Mouse (Mus musculus): ENCODE measurements around the gene C130026I21Rik. TPM values are rescaled to one million over a fixed set of nuclear protein-coding genes. Genes with fewer than 3 reads are reported as not detected.
A peak's percentile ranks its signal among the peaks of the same experiment; 100 is the strongest.
"Not testable (repeated sequence)": the region's sequence is repeated elsewhere in the genome, so short reads cannot be mapped to it uniquely, and the experiment has no call there.

Gene C130026I21Rik
- polyA plus RNA-seq, 1 experiment from 2014 or later, result not detected

DNA sequence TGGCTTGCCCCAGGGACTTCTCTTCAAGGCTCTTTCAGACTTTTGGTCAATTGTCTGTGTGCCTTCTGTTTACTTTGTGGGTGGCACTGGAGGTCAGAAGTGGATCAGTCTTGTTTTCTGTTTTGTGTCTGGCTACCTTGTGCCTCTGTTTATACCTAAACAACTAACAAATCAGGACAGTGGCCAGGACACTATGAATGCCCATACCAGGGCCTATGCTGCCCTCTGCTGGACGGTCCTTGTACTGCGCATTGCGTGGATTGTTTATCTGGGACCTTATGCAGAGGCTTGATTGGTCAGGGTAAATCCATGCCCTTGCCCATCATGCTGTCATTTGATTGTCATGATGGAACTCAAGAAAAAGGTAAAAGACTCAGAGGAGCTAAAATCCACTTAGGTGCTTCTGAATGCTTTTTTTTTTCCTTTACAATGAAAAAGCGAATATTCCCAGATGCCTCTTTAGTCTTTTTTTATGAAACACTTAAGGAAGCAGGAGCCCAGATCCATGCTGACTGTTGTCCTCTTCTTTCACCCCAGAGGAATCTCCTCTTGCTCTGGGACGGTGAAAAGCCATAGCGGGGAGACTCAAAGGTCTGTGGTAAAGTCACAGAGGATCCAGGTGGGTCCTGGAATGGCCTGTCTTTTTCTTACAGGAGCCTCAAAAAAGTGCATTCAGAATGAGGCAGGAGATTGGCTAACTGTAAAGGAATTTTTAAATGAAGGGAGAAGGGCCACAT lies 155.5 kb downstream of the C130026I21Rik start:
- not testable (repeated sequence) for H3K4me1 ChIP-seq (ENCODE audit: control insufficient read depth, insufficient read depth, low read length); H3K36me3 ChIP-seq (ENCODE audit: control insufficient read depth, insufficient read depth, low read length); H3K4me2 ChIP-seq (ENCODE audit: low read depth, severe bottlenecking); ATAC-seq (ENCODE audit: insufficient number of reproducible peaks, low FRiP score, low TSS enrichment, low read depth); H3K27me3 ChIP-seq (ENCODE audit: control insufficient read depth, insufficient read depth, low read length); H3K27ac ChIP-seq (replicated peaks; ENCODE audit: low read depth, low read length); H3K4me3 ChIP-seq (ENCODE audit: low read depth, low read length); H3K9me3 ChIP-seq (ENCODE audit: control insufficient read depth, low read length); DNase-seq (ENCODE audit: low spot score); H3K9ac ChIP-seq (ENCODE audit: low read length)
- 54% methylated on average over 6 of the region's 6 CpGs for WGBS

DNA sequence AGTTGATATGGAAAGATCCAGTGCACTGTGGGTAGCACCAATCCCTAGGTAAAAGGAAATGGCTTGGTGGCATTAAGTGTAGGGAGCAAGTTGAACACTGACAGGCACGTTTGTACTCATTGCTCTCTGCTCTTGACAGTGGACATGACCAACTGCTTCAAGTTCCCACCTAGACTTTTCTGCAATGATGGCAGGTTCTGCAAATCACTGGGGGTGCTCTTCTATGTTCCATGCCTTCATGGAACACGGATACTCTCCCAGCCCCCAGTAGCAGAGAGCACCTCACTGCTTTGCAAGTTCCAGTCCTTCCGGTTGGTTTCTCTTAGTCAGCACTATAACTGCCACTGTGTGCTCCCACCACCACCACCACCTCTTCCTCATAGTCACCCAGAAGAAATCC lies 156.3 kb downstream of the C130026I21Rik start:
- not testable (repeated sequence) for H3K9ac ChIP-seq (ENCODE audit: low read length); H3K9me3 ChIP-seq (ENCODE audit: control insufficient read depth, low read length); H3K4me3 ChIP-seq (ENCODE audit: low read depth, low read length); H3K4me2 ChIP-seq (ENCODE audit: low read depth, severe bottlenecking); H3K27ac ChIP-seq (replicated peaks; ENCODE audit: low read depth, low read length); H3K36me3 ChIP-seq (ENCODE audit: control insufficient read depth, insufficient read depth, low read length); H3K4me1 ChIP-seq (ENCODE audit: control insufficient read depth, insufficient read depth, low read length); H3K27me3 ChIP-seq (ENCODE audit: control insufficient read depth, insufficient read depth, low read length); DNase-seq (ENCODE audit: low spot score)
- peak; percentile 39; the same call in 1 of the 2 replicates for ATAC-seq (ENCODE audit: insufficient number of reproducible peaks, low FRiP score, low TSS enrichment, low read depth)
- WGBS, result 84% methylated on average over 3 of the region's 3 CpGs

DNA sequence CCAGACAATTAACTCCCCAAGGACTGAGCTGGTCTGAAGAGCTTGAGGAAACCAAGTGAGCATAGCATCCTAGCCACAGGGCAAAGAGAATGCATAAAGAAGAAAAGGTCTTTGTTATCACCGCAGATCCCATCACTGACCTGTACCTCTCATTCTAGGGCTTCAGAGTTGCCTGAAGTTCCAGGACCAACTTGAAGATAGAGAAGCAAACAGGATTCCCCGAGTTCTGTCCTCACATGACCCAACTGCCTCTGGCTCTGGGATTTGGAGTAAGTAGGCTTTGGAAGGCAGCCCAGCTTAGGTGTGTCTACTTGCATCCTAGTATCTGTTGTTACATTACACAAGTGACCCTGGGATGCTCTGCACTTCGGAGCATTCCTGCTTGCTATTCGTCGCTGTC lies 157.5 kb downstream of the C130026I21Rik start:
- H3K9ac ChIP-seq (ENCODE audit: low read length); H3K4me1 ChIP-seq (ENCODE audit: control insufficient read depth, insufficient read depth, low read length); H3K36me3 ChIP-seq (ENCODE audit: control insufficient read depth, insufficient read depth, low read length); H3K4me3 ChIP-seq (ENCODE audit: low read depth, low read length); H3K27ac ChIP-seq (replicated peaks; ENCODE audit: low read depth, low read length); H3K9me3 ChIP-seq (ENCODE audit: control insufficient read depth, low read length); H3K4me2 ChIP-seq (ENCODE audit: low read depth, severe bottlenecking); ATAC-seq (ENCODE audit: insufficient number of reproducible peaks, low FRiP score, low TSS enrichment, low read depth); DNase-seq (ENCODE audit: low spot score); H3K27me3 ChIP-seq (ENCODE audit: control insufficient read depth, insufficient read depth, low read length): not testable (repeated sequence)
- 76% methylated on average over 2 of the region's 5 CpGs for whole genome bisulfite sequencing

DNA sequence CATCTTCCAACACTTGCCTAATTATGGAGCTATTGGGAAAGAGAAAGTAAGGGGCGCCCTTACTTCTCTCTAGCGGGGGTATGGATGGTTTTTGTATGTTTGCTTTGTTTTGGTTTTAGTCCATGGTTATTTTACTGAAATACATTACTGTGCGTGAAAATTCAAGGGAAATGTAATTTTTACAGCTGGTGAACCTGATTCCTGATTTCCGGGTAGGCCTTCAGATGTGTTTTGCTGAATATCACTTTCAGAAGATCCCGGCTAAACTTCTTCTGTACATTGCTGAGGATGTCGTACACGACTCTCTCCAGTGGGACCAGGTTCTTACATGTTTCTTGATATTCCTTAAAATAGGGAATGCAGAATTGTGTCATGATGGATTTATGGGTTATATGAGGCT lies 158.1 kb downstream of the C130026I21Rik start:
- not testable (repeated sequence) for H3K36me3 ChIP-seq (ENCODE audit: control insufficient read depth, insufficient read depth, low read length)

DNA sequence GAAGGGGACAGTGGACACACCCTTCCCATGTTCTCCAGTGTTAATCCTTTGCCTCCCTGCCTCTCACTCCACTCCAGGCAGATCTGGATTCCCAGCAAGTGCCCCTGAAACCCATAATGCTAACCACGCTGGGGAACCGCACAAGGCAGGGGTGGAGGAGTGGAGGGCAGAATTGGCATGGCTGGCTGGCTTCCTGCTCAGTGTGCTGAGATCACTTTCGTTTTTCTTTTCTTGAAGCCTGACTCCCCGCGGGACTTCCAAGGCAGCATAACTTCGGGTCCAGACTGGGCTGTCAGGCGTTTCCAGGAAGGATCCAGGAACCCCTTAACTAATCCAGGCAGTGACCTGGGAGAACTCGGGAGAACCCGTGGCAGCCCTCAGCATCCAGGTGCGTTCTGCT lies 158.8 kb downstream of the C130026I21Rik start:
- DNase-seq (ENCODE audit: low spot score); H3K27ac ChIP-seq (replicated peaks; ENCODE audit: low read depth, low read length); H3K9me3 ChIP-seq (ENCODE audit: control insufficient read depth, low read length); H3K9ac ChIP-seq (ENCODE audit: low read length); H3K27me3 ChIP-seq (ENCODE audit: control insufficient read depth, insufficient read depth, low read length); H3K4me1 ChIP-seq (ENCODE audit: control insufficient read depth, insufficient read depth, low read length); H3K36me3 ChIP-seq (ENCODE audit: control insufficient read depth, insufficient read depth, low read length); H3K4me3 ChIP-seq (ENCODE audit: low read depth, low read length); ATAC-seq (ENCODE audit: insufficient number of reproducible peaks, low FRiP score, low TSS enrichment, low read depth); H3K4me2 ChIP-seq (ENCODE audit: low read depth, severe bottlenecking): not testable (repeated sequence)
- 68% methylated on average over 9 of the region's 10 CpGs for whole genome bisulfite sequencing

More for the DNA sequence above, 158.1 kb downstream of the C130026I21Rik start:
- H3K9me3 ChIP-seq (ENCODE audit: control insufficient read depth, low read length); H3K9ac ChIP-seq (ENCODE audit: low read length); H3K4me2 ChIP-seq (ENCODE audit: low read depth, severe bottlenecking); H3K27me3 ChIP-seq (ENCODE audit: control insufficient read depth, insufficient read depth, low read length); H3K4me3 ChIP-seq (ENCODE audit: low read depth, low read length); ATAC-seq (ENCODE audit: insufficient number of reproducible peaks, low FRiP score, low TSS enrichment, low read depth); DNase-seq (ENCODE audit: low spot score); H3K27ac ChIP-seq (replicated peaks; ENCODE audit: low read depth, low read length); H3K4me1 ChIP-seq (ENCODE audit: control insufficient read depth, insufficient read depth, low read length): not testable (repeated sequence)
- WGBS, result 87% methylated on average over 7 of the region's 7 CpGs

DNA sequence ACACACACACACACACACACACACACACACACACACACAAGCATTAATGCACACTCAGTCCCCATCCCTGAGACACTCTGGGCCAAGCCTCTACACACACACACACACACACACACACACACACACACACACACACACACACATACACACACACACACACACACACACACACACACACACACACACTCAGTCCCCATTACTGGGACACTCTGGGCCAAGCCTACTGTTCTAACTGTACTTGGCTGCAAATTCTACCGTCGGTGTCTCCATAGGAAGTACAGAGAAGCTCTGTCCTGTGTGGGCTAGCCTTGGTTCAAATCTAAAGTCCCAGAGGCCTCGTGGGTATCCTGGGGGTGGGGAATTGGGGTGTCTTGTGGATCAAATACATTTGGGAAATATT lies 159.5 kb downstream of the C130026I21Rik start:
- not testable (repeated sequence) for ATAC-seq (ENCODE audit: insufficient number of reproducible peaks, low FRiP score, low TSS enrichment, low read depth); H3K36me3 ChIP-seq (ENCODE audit: control insufficient read depth, insufficient read depth, low read length); H3K9ac ChIP-seq (ENCODE audit: low read length); H3K4me3 ChIP-seq (ENCODE audit: low read depth, low read length); H3K27me3 ChIP-seq (ENCODE audit: control insufficient read depth, insufficient read depth, low read length); H3K4me1 ChIP-seq (ENCODE audit: control insufficient read depth, insufficient read depth, low read length); DNase-seq (ENCODE audit: low spot score); H3K27ac ChIP-seq (replicated peaks; ENCODE audit: low read depth, low read length); H3K9me3 ChIP-seq (ENCODE audit: control insufficient read depth, low read length); H3K4me2 ChIP-seq (ENCODE audit: low read depth, severe bottlenecking)
- 91% methylated on average over 2 of the region's 3 CpGs for WGBS

- H3K9ac ChIP-seq (ENCODE audit: low read length); H3K4me2 ChIP-seq (ENCODE audit: low read depth, severe bottlenecking); H3K4me3 ChIP-seq (ENCODE audit: low read depth, low read length); ATAC-seq (ENCODE audit: insufficient number of reproducible peaks, low FRiP score, low TSS enrichment, low read depth); H3K27ac ChIP-seq (replicated peaks; ENCODE audit: low read depth, low read length); DNase-seq (ENCODE audit: low spot score); H3K4me1 ChIP-seq (ENCODE audit: control insufficient read depth, insufficient read depth, low read length); H3K36me3 ChIP-seq (ENCODE audit: control insufficient read depth, insufficient read depth, low read length); H3K27me3 ChIP-seq (ENCODE audit: control insufficient read depth, insufficient read depth, low read length); H3K9me3 ChIP-seq (ENCODE audit: control insufficient read depth, low read length): not testable (repeated sequence)
- no CpG with 5 or more reads among the region's 7 CpGs for WGBS
Observed at GRCm38 (mm10) chr1:85109753-85110152, 160.6 kb downstream of the C130026I21Rik start, which contains the start of gene A530032D15Rik. TSS of gene A530032D15Rik (minus strand) at chr1:85109853.

GRCm38 (mm10) chr1:85106013-85106412 lies 164.4 kb downstream of the C130026I21Rik start:
- ATAC-seq (ENCODE audit: insufficient number of reproducible peaks, low FRiP score, low TSS enrichment, low read depth); H3K4me2 ChIP-seq (ENCODE audit: low read depth, severe bottlenecking); H3K4me3 ChIP-seq (ENCODE audit: low read depth, low read length); DNase-seq (ENCODE audit: low spot score); H3K36me3 ChIP-seq (ENCODE audit: control insufficient read depth, insufficient read depth, low read length); H3K9me3 ChIP-seq (ENCODE audit: control insufficient read depth, low read length); H3K9ac ChIP-seq (ENCODE audit: low read length); H3K27me3 ChIP-seq (ENCODE audit: control insufficient read depth, insufficient read depth, low read length); H3K4me1 ChIP-seq (ENCODE audit: control insufficient read depth, insufficient read depth, low read length); H3K27ac ChIP-seq (replicated peaks; ENCODE audit: low read depth, low read length): not testable (repeated sequence)
- WGBS, result 75% methylated on average over 5 of the region's 6 CpGs

GRCm38 (mm10) chr1:85105336-85105735 lies 165.0 kb downstream of the C130026I21Rik start:
- DNase-seq (ENCODE audit: low spot score); H3K4me3 ChIP-seq (ENCODE audit: low read depth, low read length); H3K9ac ChIP-seq (ENCODE audit: low read length); H3K27me3 ChIP-seq (ENCODE audit: control insufficient read depth, insufficient read depth, low read length); H3K27ac ChIP-seq (replicated peaks; ENCODE audit: low read depth, low read length); H3K9me3 ChIP-seq (ENCODE audit: control insufficient read depth, low read length); H3K4me1 ChIP-seq (ENCODE audit: control insufficient read depth, insufficient read depth, low read length); ATAC-seq (ENCODE audit: insufficient number of reproducible peaks, low FRiP score, low TSS enrichment, low read depth); H3K4me2 ChIP-seq (ENCODE audit: low read depth, severe bottlenecking); H3K36me3 ChIP-seq (ENCODE audit: control insufficient read depth, insufficient read depth, low read length): not testable (repeated sequence)
- WGBS, result 85% methylated on average over 4 of the region's 4 CpGs

Measured in limb, embryonic 11.5 days (tissue).